Mouse (Mus musculus): Measurements from ENCODE around the gene Mxd3. TPM values are rescaled to one million over a fixed set of nuclear protein-coding genes. Genes with fewer than 3 reads are reported as not detected.

The Mxd3 gene
- polyA plus RNA-seq, 1 experiment from 2014 or later, result 42.8 TPM

DNA sequence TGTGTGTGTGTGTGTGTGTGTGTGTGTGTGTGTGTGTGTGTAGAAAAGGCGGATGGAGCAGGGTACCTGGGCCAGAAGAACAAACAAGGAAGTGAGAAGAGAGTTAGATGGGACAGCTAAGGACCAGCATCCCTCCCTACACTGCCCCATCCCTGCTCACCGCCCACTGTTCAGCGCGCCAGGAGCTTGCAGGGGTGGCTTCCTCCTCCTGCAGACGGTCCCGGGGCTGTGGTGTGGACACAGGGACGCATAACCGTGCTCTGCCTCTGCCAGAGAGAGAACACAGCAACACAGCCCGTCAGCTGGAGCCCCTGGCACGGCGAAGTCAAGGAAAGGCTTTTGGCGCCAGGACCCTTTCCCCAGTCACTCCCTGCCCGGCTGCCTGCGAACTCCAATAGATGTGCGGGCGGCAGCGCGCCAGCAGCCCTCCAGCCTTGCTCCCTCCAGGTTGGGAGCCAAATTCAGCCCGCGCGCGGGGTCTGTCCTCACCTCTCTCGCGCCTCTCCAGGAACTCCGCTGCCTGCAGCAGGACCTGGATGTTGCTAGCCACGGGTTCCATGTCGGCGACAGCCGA lies 427 bp downstream of the Mxd3 start:
- Histone ChIP-seq H3K4me1 (peaks cover 37% of the 10 kb centered on the region), H3K4me3 (peak overlapping the region; percentile 64), H3K27ac (peak overlapping the region; percentile 92), H3K36me3 (ENCODE audit: poor library complexity, severe bottlenecking) (peaks cover 21% of the 10 kb centered on the region), H3K9me3 (replicated peaks) (no peaks in the 10 kb centered on the region), H3K4me2 (peak overlapping the region; percentile 68), H3K9ac (peak overlapping the region; percentile 83), H3K27me3 (no peaks in the 10 kb centered on the region)
- under 1% methylated on average over 27 of the region's 29 CpGs for WGBS
- ATAC-seq, result peak; percentile 37

DNA sequence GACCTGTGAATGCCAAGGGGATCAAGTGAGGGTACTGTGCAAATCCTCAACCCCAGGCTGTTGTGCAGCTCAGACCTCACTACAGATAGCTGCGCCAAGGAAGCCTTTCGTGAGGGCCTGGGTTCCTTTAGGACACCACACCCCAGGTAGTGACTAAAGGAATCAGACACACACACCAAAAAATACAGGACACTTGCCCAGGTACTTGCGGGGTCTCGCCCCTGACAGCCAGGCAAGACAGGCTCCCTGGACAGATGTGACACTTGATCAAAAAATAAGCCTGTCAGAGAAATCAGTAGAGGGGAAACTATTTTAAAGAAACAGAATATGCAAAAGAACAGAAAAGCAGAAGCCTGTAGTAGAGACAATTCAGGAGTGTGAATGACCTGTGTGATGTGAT lies 982 bp downstream of the Mxd3 start:
- H3K4me1 ChIP-seq, result peaks cover 42% of the 10 kb centered on the region
- 80% methylated on average over 4 of the region's 4 CpGs for WGBS
- H3K36me3 ChIP-seq (ENCODE audit: poor library complexity, severe bottlenecking), result peaks cover 27% of the 10 kb centered on the region
- no peak for ATAC-seq
- H3K27me3 ChIP-seq, result no peaks in the 10 kb centered on the region
- H3K4me3 ChIP-seq, result peak overlapping the region; percentile 64
- peak overlapping the region; percentile 68 for H3K4me2 ChIP-seq
- H3K27ac ChIP-seq, result no peak overlapping the region
- H3K9me3 ChIP-seq (replicated peaks), result no peaks in the 10 kb centered on the region
- peak overlapping the region; percentile 83 for H3K9ac ChIP-seq

DNA sequence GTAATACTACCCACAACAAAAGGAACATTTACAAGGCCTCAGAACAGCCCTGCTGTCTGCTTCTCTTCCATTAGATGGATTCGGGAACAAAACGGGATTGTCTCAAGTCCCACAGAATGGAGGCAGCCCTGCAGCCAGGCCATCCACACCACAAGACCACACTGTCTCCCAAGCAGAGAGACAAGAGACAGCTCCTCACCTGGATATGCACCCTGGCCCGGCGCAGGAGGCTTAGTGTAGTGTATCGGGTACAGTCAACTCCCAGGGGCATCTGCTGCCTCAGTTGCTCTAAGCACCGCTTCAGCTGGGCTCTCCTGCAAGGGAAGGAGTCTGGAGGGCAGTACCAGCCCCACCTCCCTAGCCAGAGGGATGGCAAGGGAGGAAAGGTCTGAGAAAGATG lies 1.5 kb downstream of the Mxd3 start:
- Histone ChIP-seq H3K9ac (peak overlapping the region; percentile 83), H3K4me3 (peak overlapping the region; percentile 64), H3K27me3 (no peaks in the 10 kb centered on the region), H3K4me1 (peaks cover 47% of the 10 kb centered on the region), H3K36me3 (ENCODE audit: poor library complexity, severe bottlenecking) (peaks cover 32% of the 10 kb centered on the region), H3K27ac (no peak overlapping the region), H3K9me3 (replicated peaks) (no peaks in the 10 kb centered on the region), H3K4me2 (peak overlapping the region; percentile 68)
- WGBS, result 88% methylated on average over 6 of the region's 6 CpGs
- ATAC-seq, result no peak

DNA sequence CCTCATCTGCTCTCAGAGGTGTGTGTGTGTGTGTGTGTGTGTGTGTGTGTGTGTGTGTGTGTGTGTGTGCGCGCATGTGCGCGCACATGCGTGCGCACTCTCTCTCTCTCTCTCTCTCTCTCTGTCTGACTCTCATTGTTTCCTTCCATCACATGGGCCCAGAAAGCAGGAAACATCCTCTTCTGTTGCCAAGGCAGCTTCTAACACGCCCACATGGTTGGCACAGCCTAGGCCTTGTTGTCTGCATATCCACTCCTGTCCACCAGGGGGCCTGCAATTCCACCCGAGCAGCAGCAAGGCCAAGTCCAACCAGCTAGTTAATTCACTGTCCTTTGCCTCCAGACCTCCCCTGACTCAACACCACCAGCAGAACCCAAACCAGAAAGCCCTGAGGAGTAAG lies 2.0 kb downstream of the Mxd3 start:
- H3K4me2 ChIP-seq, result peak overlapping the region; percentile 68
- no peaks in the 10 kb centered on the region for H3K9me3 ChIP-seq (replicated peaks)
- 3% methylated on average over 2 of the region's 8 CpGs for WGBS
- peak overlapping the region; percentile 64 for H3K4me3 ChIP-seq
- H3K27ac ChIP-seq, result peak overlapping the region; percentile 68
- H3K4me1 ChIP-seq, result peaks cover 52% of the 10 kb centered on the region
- H3K36me3 ChIP-seq (ENCODE audit: poor library complexity, severe bottlenecking), result peaks cover 35% of the 10 kb centered on the region
- H3K9ac ChIP-seq, result 0 out of 2 replicates have a peak overlapping the region, but pooled peaks have one; percentile 34
- ATAC-seq, result peak; percentile 36
- H3K27me3 ChIP-seq, result no peaks in the 10 kb centered on the region

DNA sequence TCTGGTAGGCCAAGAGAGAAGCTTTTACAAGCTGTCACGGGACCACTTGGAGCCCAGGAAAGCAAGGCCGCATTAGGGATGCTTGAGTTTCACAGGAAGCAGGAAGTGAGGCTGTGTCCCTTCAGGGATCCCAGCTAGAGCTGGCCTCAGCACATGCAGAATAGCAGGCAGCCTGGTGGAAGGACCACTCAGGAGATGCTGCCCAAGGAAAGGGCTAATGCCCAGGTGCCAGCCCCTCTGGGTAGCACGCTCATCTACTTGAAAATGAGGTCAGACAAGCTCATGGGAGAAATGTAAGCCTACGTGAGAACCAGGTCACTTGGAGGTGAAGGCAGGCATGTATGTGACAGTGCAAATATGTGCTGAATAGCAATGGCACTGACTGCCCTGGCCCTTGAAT lies 2.5 kb downstream of the Mxd3 start:
- peaks cover 35% of the 10 kb centered on the region for H3K36me3 ChIP-seq (ENCODE audit: poor library complexity, severe bottlenecking)
- H3K4me1 ChIP-seq, result peaks cover 54% of the 10 kb centered on the region
- H3K9me3 ChIP-seq (replicated peaks), result no peaks in the 10 kb centered on the region
- H3K4me2 ChIP-seq, result peak overlapping the region; percentile 68
- peak overlapping the region; percentile 68 for H3K27ac ChIP-seq
- H3K4me3 ChIP-seq, result no peak overlapping the region
- ATAC-seq, result peak; percentile 11; the same call in 1 of the 2 replicates
- peak overlapping the region; percentile 34; the same call in 1 of the 2 replicates for H3K9ac ChIP-seq
- 58% methylated on average over 4 of the region's 4 CpGs for WGBS
- H3K27me3 ChIP-seq, result no peaks in the 10 kb centered on the region

DNA sequence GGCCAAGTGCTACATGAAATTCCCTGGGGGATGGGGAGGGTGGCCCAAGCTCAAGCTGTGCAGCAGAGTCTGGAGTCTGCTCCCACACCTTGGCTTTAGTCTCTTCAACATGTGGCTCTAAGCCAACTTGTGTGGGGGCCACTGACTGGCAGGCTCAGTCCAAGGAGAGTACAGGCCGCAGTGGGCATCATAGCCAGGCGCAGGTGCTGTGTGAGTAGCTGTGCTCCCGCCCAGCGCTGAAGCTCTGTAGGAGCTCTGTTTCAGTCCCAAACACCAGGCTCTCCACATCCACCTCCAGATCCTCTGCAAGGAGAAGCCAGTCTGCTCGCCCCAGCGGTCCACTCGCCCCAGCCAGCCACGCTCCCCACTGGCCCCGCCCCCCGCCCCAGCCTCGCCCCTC lies 4.0 kb downstream of the Mxd3 start:
- Histone ChIP-seq H3K27me3 (no peaks in the 10 kb centered on the region), H3K9ac (peak overlapping the region; percentile 5; the same call in 1 of the 2 replicates), H3K27ac (no peak overlapping the region; the same call in 1 of the 2 replicates), H3K36me3 (ENCODE audit: poor library complexity, severe bottlenecking) (peaks cover 36% of the 10 kb centered on the region), H3K4me3 (no peak overlapping the region), H3K4me2 (no peak overlapping the region), H3K9me3 (replicated peaks) (no peaks in the 10 kb centered on the region), H3K4me1 (peaks cover 58% of the 10 kb centered on the region)
- no peak for ATAC-seq
- 82% methylated on average over 11 of the region's 11 CpGs for WGBS

DNA sequence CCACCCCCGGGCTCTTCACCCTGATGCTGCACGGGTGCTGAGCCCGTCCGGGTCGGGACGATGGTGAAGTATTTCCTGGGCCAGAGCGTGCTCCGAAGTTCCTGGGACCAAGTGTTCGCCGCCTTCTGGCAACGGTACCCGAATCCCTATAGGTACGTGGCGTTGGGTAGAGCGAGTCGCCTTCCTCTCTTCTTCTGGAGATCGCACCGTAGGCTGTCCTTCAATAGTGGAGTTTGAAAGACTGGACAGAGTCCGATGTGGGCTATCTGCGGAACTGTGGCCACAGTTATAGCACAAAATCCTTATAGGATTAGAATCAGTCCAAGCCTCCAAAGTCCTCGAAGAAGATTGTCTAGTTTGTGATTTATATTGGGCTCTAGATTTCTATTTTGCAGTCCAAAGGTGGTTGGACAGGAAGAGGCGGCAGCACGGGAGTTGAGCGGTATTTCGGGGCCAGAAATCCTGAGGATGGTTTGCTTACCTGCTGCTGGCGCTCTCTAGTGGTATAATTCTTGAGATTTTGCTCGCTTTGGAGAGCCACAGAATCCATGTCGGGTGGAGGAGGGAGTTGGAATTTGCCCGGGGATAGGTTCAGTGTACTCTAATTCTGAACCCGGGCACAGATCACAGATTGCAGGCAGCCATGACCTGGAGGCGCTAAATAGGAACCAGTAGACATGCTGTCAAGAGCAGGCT lies 7.3 kb downstream of the Mxd3 start:
- Histone ChIP-seq H3K4me1 (peaks cover 40% of the 10 kb centered on the region), H3K9me3 (replicated peaks) (no peaks in the 10 kb centered on the region), H3K27me3 (no peaks in the 10 kb centered on the region), H3K4me3 (peak overlapping the region; percentile 85), H3K4me2 (peak overlapping the region; percentile 99), H3K36me3 (ENCODE audit: poor library complexity, severe bottlenecking) (peaks cover 70% of the 10 kb centered on the region), H3K27ac (peak overlapping the region; percentile 62), H3K9ac (peak overlapping the region; percentile 86)
- 2% methylated on average over 31 of the region's 31 CpGs for WGBS
- no peak for ATAC-seq

DNA sequence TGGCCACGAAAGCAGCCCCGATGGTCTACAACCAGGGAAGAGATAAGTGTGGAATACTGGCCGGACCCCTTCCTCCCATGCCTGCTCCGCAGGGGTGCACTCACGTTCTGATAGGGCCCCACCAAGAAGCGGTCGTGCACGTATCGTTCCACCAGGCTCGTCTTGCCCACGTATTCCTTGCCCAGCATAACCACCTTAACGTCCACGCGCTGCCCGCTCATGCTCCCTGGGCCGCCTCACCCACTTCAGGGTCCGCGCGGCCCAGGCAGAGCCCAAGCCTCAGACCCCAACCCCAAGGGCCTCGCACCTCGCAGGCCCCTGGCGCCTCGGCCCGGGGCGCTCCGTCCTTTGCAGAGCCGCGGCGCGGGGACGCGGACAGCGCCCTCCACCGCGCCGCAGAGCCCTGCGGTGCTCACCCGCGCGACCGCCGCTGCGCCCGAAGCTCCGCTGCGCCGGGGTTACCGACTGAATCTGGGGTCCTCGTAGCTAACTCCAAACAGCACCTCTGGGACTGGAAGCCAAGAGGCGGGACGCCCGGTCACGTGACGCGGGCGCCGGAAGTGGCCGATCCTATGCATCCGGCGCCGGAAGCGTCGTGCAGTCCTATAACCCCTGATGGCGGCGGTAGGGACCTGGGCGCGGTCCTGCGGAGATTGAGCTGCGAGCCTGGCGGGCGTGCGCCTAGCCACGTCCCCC lies 8.0 kb downstream of the Mxd3 start, which contains the start of gene Rab24:
Gene Rab24, minus strand, starts transcription at position 513 of the 696 bp plus-strand sequence.
- ATAC-seq, result peak; percentile 91
- Histone ChIP-seq H3K9ac (peak within 1 kb of the TSS; percentile 86), H3K27me3 (no peaks in the 10 kb centered on the region), H3K36me3 (ENCODE audit: poor library complexity, severe bottlenecking) (peaks cover 76% of the 10 kb centered on the region), H3K4me2 (peak within 1 kb of the TSS; percentile 99), H3K4me3 (peak within 1 kb of the TSS; percentile 85), H3K9me3 (replicated peaks) (no peaks in the 10 kb centered on the region), H3K4me1 (peaks cover 35% of the 10 kb centered on the region), H3K27ac (peak within 1 kb of the TSS; percentile 62)
- under 1% methylated on average over 73 of the region's 73 CpGs for WGBS

DNA sequence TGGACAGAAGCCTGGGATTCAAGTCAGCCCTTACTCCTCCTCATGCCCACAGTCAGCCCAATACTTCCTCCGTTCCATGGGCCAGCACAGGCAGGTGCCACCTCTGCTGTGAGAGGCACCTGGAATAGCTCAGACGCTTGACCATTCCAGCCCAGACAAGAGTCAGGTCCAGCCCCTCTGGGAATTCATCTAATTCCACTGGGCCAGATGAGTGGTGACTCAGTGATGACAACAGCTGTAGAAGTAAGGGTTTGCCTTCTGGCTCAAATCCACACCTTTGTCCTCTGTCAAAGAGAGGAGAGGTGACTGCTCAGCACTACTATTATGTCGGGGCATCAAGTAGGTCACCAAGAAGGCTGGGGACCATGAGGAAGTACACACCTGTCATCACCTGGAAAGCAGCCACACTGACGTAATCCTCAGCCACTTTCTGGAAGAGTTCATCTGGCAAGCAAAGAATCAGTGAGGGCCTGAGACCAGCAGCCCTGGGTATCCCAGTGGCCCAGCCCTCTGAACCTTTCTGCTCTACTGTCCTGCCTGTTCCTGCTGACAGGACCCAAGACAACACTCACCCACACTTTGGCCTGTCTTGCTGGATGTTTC lies 9.6 kb downstream of the Mxd3 start, which contains the start of gene Prelid1:
Gene Prelid1, plus strand, starts transcription at position 570 of the 603 bp plus-strand sequence.
- WGBS, result 91% methylated on average over 4 of the region's 4 CpGs
- ATAC-seq, result no peak
- peak within 1 kb of the TSS; percentile 99 for H3K4me2 ChIP-seq

DNA sequence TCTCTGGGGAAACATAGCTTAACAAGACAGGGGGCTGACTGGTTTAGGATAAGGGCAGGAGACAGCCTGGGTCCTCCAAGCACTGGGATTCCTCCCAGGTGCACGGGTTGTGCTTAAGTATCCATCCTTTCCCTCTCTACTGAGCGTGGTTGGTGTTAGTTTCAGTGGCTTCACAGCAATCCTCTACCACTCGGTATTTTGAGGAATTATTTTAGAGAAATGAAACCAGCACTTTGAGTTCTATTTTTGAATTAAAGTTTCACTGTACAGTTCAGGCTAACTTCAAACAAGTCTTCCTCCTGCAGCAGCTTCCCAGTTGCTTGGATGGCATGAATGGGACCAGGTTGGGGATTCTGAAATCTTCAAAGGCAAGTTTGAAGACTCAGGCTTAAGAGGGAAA lies 11.3 kb downstream of the Mxd3 start:
- WGBS, result 78% methylated on average over 3 of the region's 3 CpGs
- no peaks in the 10 kb centered on the region for H3K9me3 ChIP-seq (replicated peaks)
- H3K27ac ChIP-seq, result no peak overlapping the region
- peaks cover 74% of the 10 kb centered on the region for H3K36me3 ChIP-seq (ENCODE audit: poor library complexity, severe bottlenecking)
- no peak overlapping the region for H3K9ac ChIP-seq
- no peak overlapping the region for H3K4me3 ChIP-seq
- H3K4me1 ChIP-seq, result peaks cover 24% of the 10 kb centered on the region
- H3K27me3 ChIP-seq, result no peaks in the 10 kb centered on the region
- H3K4me2 ChIP-seq, result no peak overlapping the region
- ATAC-seq, result no peak

More for the DNA sequence above, 9.6 kb downstream of the Mxd3 start, which contains the start of gene Prelid1:
- Histone ChIP-seq H3K36me3 (ENCODE audit: poor library complexity, severe bottlenecking) (peaks cover 73% of the 10 kb centered on the region), H3K9me3 (replicated peaks) (no peaks in the 10 kb centered on the region), H3K27me3 (no peaks in the 10 kb centered on the region), H3K9ac (peak within 1 kb of the TSS; percentile 86), H3K4me1 (peaks cover 35% of the 10 kb centered on the region), H3K4me3 (peak within 1 kb of the TSS; percentile 85), H3K27ac (peak within 1 kb of the TSS; percentile 45; the same call in 1 of the 2 replicates)

DNA sequence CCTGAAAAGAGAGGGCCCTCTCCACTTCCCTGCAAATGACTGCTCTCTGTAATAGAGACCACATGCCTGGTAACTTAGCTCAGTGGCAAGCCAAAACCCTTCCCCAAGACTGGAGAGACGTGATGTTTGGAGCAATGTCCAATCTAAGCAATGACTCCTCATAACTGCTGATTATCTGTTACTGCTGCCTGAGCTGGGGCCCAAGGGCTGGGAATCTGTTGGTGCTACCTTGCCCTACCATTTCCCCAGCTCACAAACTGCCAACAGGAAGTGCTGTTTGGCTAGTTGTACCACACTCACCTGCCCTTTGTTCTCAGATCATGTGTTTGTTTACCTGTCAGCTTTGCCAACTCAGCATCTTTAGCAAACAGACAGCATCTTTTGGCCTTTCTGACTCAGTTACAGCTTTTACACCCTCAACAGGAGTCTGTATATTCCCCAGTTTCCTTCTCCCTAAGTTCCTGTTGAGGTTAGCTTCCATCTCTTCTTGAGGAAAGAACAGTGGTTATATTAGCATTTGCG lies 14.7 kb downstream of the Mxd3 start:
- no peak overlapping the region for H3K4me2 ChIP-seq
- no peak overlapping the region for H3K27ac ChIP-seq
- peaks cover 95% of the 10 kb centered on the region for H3K36me3 ChIP-seq (ENCODE audit: poor library complexity, severe bottlenecking)
- no peak for ATAC-seq
- no peak overlapping the region for H3K4me3 ChIP-seq
- 87% methylated on average over 2 of the region's 2 CpGs for WGBS
- no peaks in the 10 kb centered on the region for H3K9me3 ChIP-seq (replicated peaks)
- H3K27me3 ChIP-seq, result no peaks in the 10 kb centered on the region
- H3K4me1 ChIP-seq, result no peaks in the 10 kb centered on the region
- no peak overlapping the region for H3K9ac ChIP-seq
